Mouse (Mus musculus) liver, embryonic 13.5 days (tissue): ENCODE results near the gene Nup188. TPM values are rescaled to one million over a fixed set of nuclear protein-coding genes. Genes with fewer than 3 reads are reported as not detected.

Experiments used
- ATAC-seq: fragments of 200-750 bp; cut with Nextera tagmentation; 2 replicates; pipeline ENCODE4 v1.8.0; 2017; ENCODE audit warnings: low read depth, mild to moderate bottlenecking, moderate number of reproducible peaks, moderate library complexity
- DNase-seq: peaks from one replicate; pipeline ENCODE4 v3.0.0; 2022
- H3K27ac ChIP-seq: fragments of 300-500 bp; sonication (generic); 2 replicates; pipeline ENCODE4 v1.5.1; 2015; ENCODE audit warnings: moderate library complexity, mild to moderate bottlenecking, inconsistent platforms
- H3K27me3 ChIP-seq: fragments of 300-500 bp; sonication (generic); 2 replicates; pipeline ENCODE4 v1.6.1; 2015; ENCODE audit warnings: mild to moderate bottlenecking, inconsistent platforms
- H3K36me3 ChIP-seq: fragments of 300-500 bp; sonication (generic); 2 replicates; pipeline ENCODE4 v1.6.1; 2015; ENCODE audit warnings: mild to moderate bottlenecking, inconsistent platforms
- H3K4me1 ChIP-seq: fragments of 300-500 bp; sonication (generic); replicated peaks from 2 replicates; pipeline ENCODE4 v1.6.1; 2015; ENCODE audit warnings: inconsistent platforms
- H3K4me2 ChIP-seq: fragments of 300-500 bp; sonication (generic); 2 replicates; pipeline ENCODE4 v1.6.1; 2015; ENCODE audit warnings: inconsistent platforms, mild to moderate bottlenecking, moderate library complexity
- H3K4me3 ChIP-seq: fragments of 300-500 bp; sonication (generic); replicated peaks from 2 replicates; pipeline ENCODE4 v1.5.1; 2015; ENCODE audit warnings: mild to moderate bottlenecking, inconsistent platforms
- H3K9ac ChIP-seq: fragments of 300-500 bp; sonication (generic); 2 replicates; pipeline ENCODE4 v1.6.1; 2015; ENCODE audit warnings: mild to moderate bottlenecking, inconsistent platforms
- H3K9me3 ChIP-seq: fragments of 300-500 bp; sonication (generic); replicated peaks from 2 replicates; pipeline ENCODE4 v1.6.1; 2016; ENCODE audit warnings: inconsistent platforms
- WGBS: fragments of 180-500 bp; shearing (Covaris S2); methylation state at CpG from one replicate; pipeline ENCODE4 v1.1.7; 2015; ENCODE audit not compliant: insufficient replicate concordance; 5-methylcytosine and 5-hydroxymethylcytosine counted together
- polyA plus RNA-seq: library from polyadenylated mRNA; unstranded; fragments of >200 nt; fragmentation: Nextera tagmentation; extraction: Ambion mirVana; gene quantifications from 2 replicates; pipeline ENCODE4 v1.2.1, GENCODE M21; 2015

Gene Nup188
- polyA plus RNA-seq, 1 experiment from 2014 or later: 15.5 TPM

DNA sequence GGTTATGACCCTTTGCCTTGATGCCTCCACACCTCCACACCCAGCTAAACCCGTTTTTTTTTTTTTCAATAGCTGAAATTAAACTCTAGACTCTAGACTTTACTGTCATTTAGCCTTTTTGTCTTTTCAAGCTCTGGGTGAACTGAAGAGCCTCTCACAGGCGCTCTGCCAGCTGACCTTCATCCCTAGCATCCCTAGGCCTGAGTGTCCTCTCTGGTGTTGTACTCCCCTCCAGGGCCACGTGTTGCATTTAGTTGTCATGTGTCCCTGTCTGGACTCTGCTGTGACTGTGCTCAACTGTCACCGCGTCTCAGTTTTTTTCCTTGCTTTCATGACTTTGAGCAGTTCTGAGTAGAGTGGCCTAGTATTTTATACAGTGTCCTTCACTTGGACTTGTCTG lies 13.8 kb downstream of the Nup188 start:
- Histone ChIP-seq H3K9ac (no peak overlapping the region), H3K36me3 (peaks cover 79% of the 10 kb centered on the region), H3K27me3 (no peaks in the 10 kb centered on the region), H3K27ac (no peak overlapping the region), H3K4me1 (no peaks in the 10 kb centered on the region), H3K4me3 (no peak overlapping the region), H3K9me3 (no peaks in the 10 kb centered on the region), H3K4me2 (no peak overlapping the region)
- 78% methylated on average over 5 of the region's 5 CpGs for WGBS
- DNase-seq (no peak), ATAC-seq (no peak)

DNA sequence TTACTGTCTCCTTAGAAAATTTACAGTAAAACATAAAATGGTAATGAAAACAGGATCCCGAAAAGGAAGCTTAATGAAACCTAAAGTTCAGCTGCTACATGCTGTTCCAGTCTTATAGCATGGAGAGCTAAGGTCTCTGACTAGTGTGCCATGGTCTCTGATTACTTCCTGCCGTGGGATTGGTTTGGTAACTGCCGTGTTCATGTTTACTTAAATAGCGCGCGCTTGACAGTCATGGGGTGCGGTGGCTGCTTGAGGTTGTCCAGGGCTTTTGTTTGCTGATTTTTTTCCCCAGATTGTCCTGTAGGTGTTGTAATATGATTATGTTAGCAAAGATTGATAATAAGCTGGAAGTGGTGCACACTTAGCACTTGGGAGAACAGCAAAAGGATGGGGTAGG lies 19.9 kb downstream of the Nup188 start:
- H3K9me3 ChIP-seq: no peaks in the 10 kb centered on the region
- no peak for DNase-seq
- H3K4me3 ChIP-seq: no peak overlapping the region
- no peak for ATAC-seq
- no peaks in the 10 kb centered on the region for H3K27me3 ChIP-seq
- H3K36me3 ChIP-seq: peaks cover 99% of the 10 kb centered on the region
- H3K4me1 ChIP-seq: peaks cover 11% of the 10 kb centered on the region
- no peak overlapping the region for H3K27ac ChIP-seq
- H3K9ac ChIP-seq: no peak overlapping the region
- WGBS: 86% methylated on average over 7 of the region's 7 CpGs
- H3K4me2 ChIP-seq: no peak overlapping the region

DNA sequence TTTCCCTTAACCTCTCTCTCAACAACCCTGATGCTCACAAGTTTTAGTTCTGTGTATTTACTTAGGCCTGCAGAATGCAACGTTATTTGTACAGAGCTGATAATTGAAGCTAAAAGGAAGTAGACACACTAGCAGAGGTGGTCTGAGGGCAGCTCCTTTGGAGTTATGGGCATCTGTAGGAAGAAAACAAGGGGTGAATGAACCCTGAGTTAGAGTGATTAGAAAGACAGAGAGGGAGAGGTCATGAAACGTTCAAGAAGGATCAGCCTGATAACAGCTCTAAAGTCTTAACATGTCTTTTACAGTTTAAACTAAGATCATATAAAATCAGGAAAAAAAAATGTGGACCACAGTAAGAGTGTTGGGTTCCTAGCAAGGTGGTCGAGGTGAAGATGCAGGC lies 23.2 kb downstream of the Nup188 start:
- H3K9ac ChIP-seq: no peak overlapping the region
- H3K4me2 ChIP-seq: no peak overlapping the region
- H3K9me3 ChIP-seq: no peaks in the 10 kb centered on the region
- 0 out of 2 replicates have a peak overlapping the region, but pooled peaks have one; percentile 16 for H3K27ac ChIP-seq
- H3K36me3 ChIP-seq: peaks cover 96% of the 10 kb centered on the region
- H3K4me1 ChIP-seq: peaks cover 11% of the 10 kb centered on the region
- ATAC-seq (peak; percentile 36), DNase-seq (no peak)
- 46% methylated on average over 3 of the region's 3 CpGs for WGBS
- no peaks in the 10 kb centered on the region for H3K27me3 ChIP-seq
- no peak overlapping the region for H3K4me3 ChIP-seq

DNA sequence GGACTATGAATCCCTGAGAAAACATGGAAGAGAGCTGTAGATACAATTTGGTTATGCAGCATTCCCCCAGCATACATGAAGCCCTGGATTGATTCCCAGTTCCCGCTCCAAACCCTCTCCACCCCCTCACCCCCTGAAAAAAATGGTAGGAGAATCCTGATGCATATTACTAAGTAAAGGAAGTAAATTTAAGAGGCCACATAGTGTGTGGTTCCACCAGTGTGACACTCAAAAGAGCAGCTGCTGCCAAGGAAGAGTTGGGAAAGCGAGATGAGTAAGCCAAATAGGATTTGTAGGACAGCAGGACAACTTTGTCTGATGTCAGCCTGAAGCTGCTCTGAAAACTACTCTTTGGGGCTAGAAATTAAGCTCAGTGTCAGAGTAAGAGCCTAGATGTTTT lies 25.3 kb downstream of the Nup188 start:
- no peak for ATAC-seq
- peaks cover 11% of the 10 kb centered on the region for H3K4me1 ChIP-seq
- DNase-seq: no peak
- H3K27ac ChIP-seq: no peak overlapping the region
- H3K9me3 ChIP-seq: no peaks in the 10 kb centered on the region
- H3K4me3 ChIP-seq: no peak overlapping the region
- H3K36me3 ChIP-seq: peaks cover 95% of the 10 kb centered on the region
- H3K9ac ChIP-seq: no peak overlapping the region
- H3K27me3 ChIP-seq: no peaks in the 10 kb centered on the region
- WGBS: 80% methylated on average over 2 of the region's 2 CpGs
- no peak overlapping the region for H3K4me2 ChIP-seq

DNA sequence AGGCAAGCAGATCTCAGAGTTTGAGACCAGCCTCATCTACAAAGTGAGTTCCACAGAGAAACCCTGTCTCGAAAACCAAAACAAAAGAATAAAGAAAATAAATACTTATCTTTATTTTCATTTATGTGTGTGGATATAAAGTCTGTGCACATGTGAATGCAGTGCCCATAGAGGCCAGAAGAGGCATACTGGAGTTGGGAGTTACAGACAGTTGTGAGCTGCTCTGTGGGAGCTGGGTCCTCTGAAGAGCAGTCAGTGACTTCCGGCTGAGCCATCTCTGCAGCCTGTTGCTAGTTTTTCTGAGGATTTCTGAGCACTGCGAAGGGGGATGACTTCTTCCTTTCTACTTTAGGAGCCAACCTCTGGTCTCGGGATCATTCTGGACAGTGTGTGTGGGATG lies 29.9 kb downstream of the Nup188 start:
- H3K4me3 ChIP-seq: no peak overlapping the region
- DNase-seq (no peak), ATAC-seq (no peak)
- H3K27me3 ChIP-seq: no peaks in the 10 kb centered on the region
- H3K4me1 ChIP-seq: no peaks in the 10 kb centered on the region
- H3K4me2 ChIP-seq: no peak overlapping the region
- H3K9me3 ChIP-seq: no peaks in the 10 kb centered on the region
- H3K9ac ChIP-seq: no peak overlapping the region
- H3K27ac ChIP-seq: no peak overlapping the region
- 80% methylated on average over 4 of the region's 4 CpGs for WGBS
- H3K36me3 ChIP-seq: peaks cover 89% of the 10 kb centered on the region

DNA sequence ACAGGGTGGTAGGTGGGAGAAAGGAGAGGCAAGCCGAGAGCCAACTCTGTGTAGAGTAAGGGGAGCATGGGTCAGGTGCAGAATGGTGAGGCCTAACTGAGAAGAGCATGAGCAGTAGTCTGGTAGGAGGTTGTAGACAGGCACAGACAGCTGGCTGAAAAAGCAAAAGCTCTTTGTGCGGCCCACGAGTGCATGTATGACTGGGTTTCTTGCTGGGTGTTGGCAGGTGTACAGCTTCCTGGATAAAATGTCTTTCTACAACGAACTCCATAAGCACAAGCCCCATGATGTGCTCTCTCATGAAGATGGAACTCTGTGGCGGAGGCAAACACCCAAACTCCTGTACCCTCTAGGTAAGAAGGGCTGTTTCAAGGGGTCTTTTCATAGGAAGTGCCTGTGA lies 30.8 kb downstream of the Nup188 start:
- no peak overlapping the region for H3K4me3 ChIP-seq
- 81% methylated on average over 5 of the region's 5 CpGs for WGBS
- H3K4me1 ChIP-seq: no peaks in the 10 kb centered on the region
- no peak overlapping the region for H3K9ac ChIP-seq
- peaks cover 90% of the 10 kb centered on the region for H3K36me3 ChIP-seq
- H3K4me2 ChIP-seq: no peak overlapping the region
- DNase-seq: no peak
- H3K27ac ChIP-seq: no peak overlapping the region
- no peak for ATAC-seq
- H3K9me3 ChIP-seq: no peaks in the 10 kb centered on the region
- H3K27me3 ChIP-seq: no peaks in the 10 kb centered on the region

DNA sequence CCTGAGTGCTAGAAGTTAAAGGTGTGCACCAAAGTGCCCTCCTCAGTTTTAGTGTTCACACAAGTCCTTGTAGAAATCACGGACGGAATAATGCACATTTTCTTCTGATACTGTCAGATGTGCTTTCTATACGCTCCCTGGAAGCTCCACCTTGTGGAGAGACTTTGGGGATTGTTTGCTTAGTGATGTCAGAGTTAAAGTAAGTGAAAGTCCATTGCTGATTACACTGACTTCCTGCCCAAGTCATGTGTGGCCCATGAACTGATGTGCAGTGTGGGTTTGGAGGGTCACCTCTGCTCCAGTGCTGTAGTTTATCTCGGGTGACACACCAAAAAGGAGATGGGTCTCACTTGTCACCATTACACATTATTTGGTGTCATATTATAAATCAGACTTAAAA lies 33.1 kb downstream of the Nup188 start:
- no peak for DNase-seq

DNA sequence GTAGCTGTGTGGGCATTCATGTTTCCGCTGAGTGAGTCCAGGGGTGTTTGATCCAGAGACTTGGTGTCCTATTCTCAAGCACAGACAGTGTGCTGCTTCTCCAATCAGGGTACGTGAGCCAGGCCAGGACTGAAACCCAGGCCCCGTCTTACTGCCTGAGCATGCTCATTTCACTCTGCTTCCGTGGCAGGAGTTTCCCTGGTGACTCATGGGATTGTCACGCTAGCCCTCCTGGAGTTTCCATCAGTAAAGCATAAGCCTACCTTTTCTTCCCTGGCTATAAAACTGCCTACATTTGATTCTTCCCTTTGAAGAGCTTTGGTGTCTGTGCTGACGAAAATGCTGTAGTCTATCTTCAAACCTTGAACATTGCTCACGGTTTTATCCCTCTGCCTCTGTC lies 36.9 kb downstream of the Nup188 start:
- no peaks in the 10 kb centered on the region for H3K4me1 ChIP-seq
- ATAC-seq (no peak), DNase-seq (no peak)
- H3K27ac ChIP-seq: no peak overlapping the region
- peaks cover 92% of the 10 kb centered on the region for H3K36me3 ChIP-seq
- H3K4me2 ChIP-seq: no peak overlapping the region
- no peak overlapping the region for H3K4me3 ChIP-seq
- H3K27me3 ChIP-seq: no peaks in the 10 kb centered on the region
- H3K9ac ChIP-seq: no peak overlapping the region
- 87% methylated on average over 7 of the region's 7 CpGs for WGBS
- no peaks in the 10 kb centered on the region for H3K9me3 ChIP-seq

More for the DNA sequence above, 33.1 kb downstream of the Nup188 start:
- H3K4me3 ChIP-seq: no peak overlapping the region
- no peaks in the 10 kb centered on the region for H3K4me1 ChIP-seq
- H3K4me2 ChIP-seq: no peak overlapping the region
- H3K27me3 ChIP-seq: no peaks in the 10 kb centered on the region
- peak; percentile 62 for ATAC-seq
- no peak overlapping the region for H3K9ac ChIP-seq
- no peaks in the 10 kb centered on the region for H3K9me3 ChIP-seq
- 76% methylated on average over 4 of the region's 4 CpGs for WGBS
- H3K36me3 ChIP-seq: peaks cover 91% of the 10 kb centered on the region
- H3K27ac ChIP-seq: no peak overlapping the region

DNA sequence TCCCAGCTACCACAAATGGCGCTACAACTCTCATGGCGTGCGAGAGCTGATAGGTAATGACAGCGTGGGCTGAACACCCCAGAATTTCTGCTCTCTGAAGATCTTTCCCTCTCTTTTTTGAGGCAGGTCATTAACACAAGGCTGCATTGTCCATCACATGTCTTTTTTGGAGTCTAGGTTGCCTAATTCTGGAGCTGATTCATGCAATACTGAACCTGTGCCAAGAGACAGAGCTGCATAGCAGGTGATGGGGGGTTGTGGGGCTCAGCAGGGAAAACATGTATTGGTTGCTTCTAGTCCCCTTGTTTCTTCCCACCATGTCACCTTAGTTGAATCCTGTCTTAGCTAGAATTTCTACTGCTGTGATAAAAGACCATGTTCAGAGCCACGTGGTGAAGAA lies 39.1 kb downstream of the Nup188 start:
- H3K27me3 ChIP-seq: no peaks in the 10 kb centered on the region
- H3K27ac ChIP-seq: no peak overlapping the region
- no peaks in the 10 kb centered on the region for H3K4me1 ChIP-seq
- 84% methylated on average over 5 of the region's 5 CpGs for WGBS
- peaks cover 96% of the 10 kb centered on the region for H3K36me3 ChIP-seq
- no peaks in the 10 kb centered on the region for H3K9me3 ChIP-seq
- H3K9ac ChIP-seq: no peak overlapping the region
- DNase-seq (no peak), ATAC-seq (no peak)
- no peak overlapping the region for H3K4me2 ChIP-seq
- no peak overlapping the region for H3K4me3 ChIP-seq

DNA sequence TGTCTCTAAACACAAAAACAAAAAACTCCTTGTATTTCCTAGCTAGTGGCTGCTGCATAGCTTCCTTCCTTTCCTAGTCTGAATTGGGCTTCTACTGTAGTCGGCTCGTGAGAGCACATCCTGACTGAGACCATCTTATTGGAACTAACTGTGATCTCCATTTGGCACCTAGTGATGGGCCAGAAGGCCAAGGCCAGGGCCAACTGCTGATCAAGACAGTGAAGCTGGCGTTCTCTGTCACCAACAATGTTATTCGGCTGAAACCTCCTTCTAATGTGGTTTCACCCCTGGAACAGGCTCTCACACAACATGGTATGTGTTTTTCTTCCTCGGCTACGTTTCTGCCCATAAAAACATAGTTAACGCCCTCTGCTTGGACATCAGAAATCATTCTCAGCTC lies 41.1 kb downstream of the Nup188 start:
- H3K4me3 ChIP-seq: no peak overlapping the region
- DNase-seq (no peak), ATAC-seq (no peak)
- no peak overlapping the region for H3K4me2 ChIP-seq
- H3K4me1 ChIP-seq: no peaks in the 10 kb centered on the region
- no peak overlapping the region for H3K9ac ChIP-seq
- 84% methylated on average over 7 of the region's 7 CpGs for WGBS
- no peaks in the 10 kb centered on the region for H3K27me3 ChIP-seq
- no peak overlapping the region for H3K27ac ChIP-seq
- peaks cover 98% of the 10 kb centered on the region for H3K36me3 ChIP-seq
- H3K9me3 ChIP-seq: no peaks in the 10 kb centered on the region

DNA sequence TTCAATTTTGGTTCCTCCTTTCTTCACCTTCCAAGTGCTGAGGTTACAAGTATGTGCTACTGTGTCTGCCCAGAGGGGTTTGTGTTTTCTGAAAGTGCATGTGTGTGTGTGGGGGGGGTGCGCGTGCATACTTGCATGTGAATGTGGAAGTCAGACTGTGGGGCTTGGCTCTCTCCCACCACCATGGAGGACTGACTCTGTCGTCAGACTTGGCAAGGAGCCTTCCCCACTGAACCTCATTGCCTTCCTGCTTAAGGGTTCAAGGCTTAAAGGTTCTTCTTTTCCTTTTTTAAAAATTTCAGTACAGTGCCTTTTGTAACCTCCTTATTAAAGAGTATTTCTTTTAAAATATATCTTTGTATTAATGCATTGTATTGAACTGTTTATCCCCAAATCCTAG lies 42.6 kb downstream of the Nup188 start:
- H3K27ac ChIP-seq: no peak overlapping the region
- no peaks in the 10 kb centered on the region for H3K4me1 ChIP-seq
- peaks cover 98% of the 10 kb centered on the region for H3K36me3 ChIP-seq
- WGBS: 90% methylated on average over 3 of the region's 3 CpGs
- no peak overlapping the region for H3K4me2 ChIP-seq
- no peak overlapping the region for H3K4me3 ChIP-seq
- no peaks in the 10 kb centered on the region for H3K9me3 ChIP-seq
- H3K9ac ChIP-seq: no peak overlapping the region
- DNase-seq (no peak), ATAC-seq (no peak)
- no peaks in the 10 kb centered on the region for H3K27me3 ChIP-seq

DNA sequence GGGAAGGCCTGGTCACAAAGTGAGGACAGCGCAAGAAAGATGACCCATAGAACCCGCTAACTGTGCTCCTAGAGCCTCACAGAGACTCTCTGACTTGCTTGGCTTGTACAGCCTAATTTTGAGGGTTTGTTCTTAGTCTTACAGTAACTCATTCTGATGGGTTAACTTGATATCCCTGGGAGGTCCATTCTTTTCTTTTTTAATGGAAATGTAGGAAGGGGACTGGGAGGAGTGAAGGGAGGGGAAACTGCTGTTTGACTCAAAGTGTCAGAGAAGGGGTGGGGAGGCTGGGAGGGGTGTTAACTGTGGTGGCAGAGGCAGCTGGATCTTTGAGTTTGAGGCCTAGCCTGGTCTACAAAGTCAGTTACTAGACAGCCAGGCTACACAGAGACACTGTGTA lies 49.1 kb downstream of the Nup188 start:
- Histone ChIP-seq H3K27ac (no peak overlapping the region), H3K4me2 (no peak overlapping the region), H3K4me1 (no peaks in the 10 kb centered on the region), H3K9ac (no peak overlapping the region), H3K9me3 (no peaks in the 10 kb centered on the region), H3K36me3 (peaks cover 98% of the 10 kb centered on the region), H3K4me3 (no peak overlapping the region), H3K27me3 (no peaks in the 10 kb centered on the region)
- WGBS: 93% methylated on average over 2 of the region's 2 CpGs
- no peak for DNase-seq
- ATAC-seq: no peak
